Mouse (Mus musculus) yolk sac, embryonic 10.5 days (tissue): ENCODE measurements around the gene Drosha.

Source experiments
- DNase-seq: peaks from one replicate; pipeline ENCODE4 v3.0.0-alpha.2; 2017; ENCODE audit warnings: low spot score

Gene Drosha

GRCm38 (mm10) chr15:12832599-12832998 lies 8.0 kb downstream of the Drosha start:
- no peak for DNase-seq

GRCm38 (mm10) chr15:12833385-12833784 lies 8.8 kb downstream of the Drosha start:
- DNase-seq, result no peak

- DNase-seq, result no peak
These were observed 9.6 kb downstream of the Drosha start for GRCm38 (mm10) chr15:12834231-12834630.

- no peak for DNase-seq
These were observed 16.1 kb downstream of the Drosha start for GRCm38 (mm10) chr15:12840737-12841136.

- DNase-seq, result no peak
These were observed 18.2 kb downstream of the Drosha start for GRCm38 (mm10) chr15:12842833-12843232.

GRCm38 (mm10) chr15:12848196-12848975 lies 23.8 kb downstream of the Drosha start:
- DNase-seq, result no peak

- no peak for DNase-seq
These were observed 24.8 kb downstream of the Drosha start for GRCm38 (mm10) chr15:12849373-12849772.

GRCm38 (mm10) chr15:12853471-12853870 lies 28.9 kb downstream of the Drosha start:
- DNase-seq, result no peak

- no peak for DNase-seq
These were observed 32.2 kb downstream of the Drosha start for GRCm38 (mm10) chr15:12856780-12857179.

- DNase-seq, result no peak
These were observed 33.4 kb downstream of the Drosha start for GRCm38 (mm10) chr15:12857840-12858516.

GRCm38 (mm10) chr15:12858645-12859044 lies 34.0 kb downstream of the Drosha start:
- no peak for DNase-seq

GRCm38 (mm10) chr15:12862061-12862460 lies 37.4 kb downstream of the Drosha start:
- DNase-seq, result no peak

GRCm38 (mm10) chr15:12863669-12864068 lies 39.1 kb downstream of the Drosha start:
- no peak for DNase-seq

- no peak for DNase-seq
These were observed 41.1 kb downstream of the Drosha start for GRCm38 (mm10) chr15:12865595-12866314.

- no peak for DNase-seq
These were observed 42.7 kb downstream of the Drosha start for GRCm38 (mm10) chr15:12867269-12867668.

- DNase-seq, result no peak
These were observed 51.0 kb downstream of the Drosha start for GRCm38 (mm10) chr15:12875442-12876176.

- no peak for DNase-seq
These were observed 51.7 kb downstream of the Drosha start for GRCm38 (mm10) chr15:12876266-12876665.

- no peak for DNase-seq
These were observed 52.3 kb downstream of the Drosha start for GRCm38 (mm10) chr15:12876881-12877280.

GRCm38 (mm10) chr15:12877934-12878333 lies 53.3 kb downstream of the Drosha start:
- no peak for DNase-seq

- no peak for DNase-seq
These were observed 54.0 kb downstream of the Drosha start for GRCm38 (mm10) chr15:12878581-12878980.

- no peak for DNase-seq
These were observed 55.3 kb downstream of the Drosha start for GRCm38 (mm10) chr15:12879937-12880336.

- no peak for DNase-seq
These were observed 60.2 kb downstream of the Drosha start for GRCm38 (mm10) chr15:12884855-12885254.
